Mouse (Mus musculus): ENCODE measurements at regions not wholly inside any gene's neighbourhood (a gene's known extent, or its start where the extent isn't known, plus 50 kb on each side); places are given as distances from the start of the nearest gene placed in this dataset.

- H3K4me3 ChIP-seq (ENCODE audit: low read length), result no peak overlapping the region
- no peak overlapping the region for H3K27ac ChIP-seq (ENCODE audit: low read depth, low read length)
- H3K4me2 ChIP-seq (replicated peaks; ENCODE audit: low read depth, low read length), result no peak overlapping the region
- ATAC-seq (ENCODE audit: low FRiP score, low TSS enrichment), result no peak
- no peaks in the 10 kb centered on the region for H3K36me3 ChIP-seq (ENCODE audit: control insufficient read depth, insufficient read depth, low read length)
- no peak overlapping the region for H3K9ac ChIP-seq (ENCODE audit: low read depth, low read length)
- H3K4me1 ChIP-seq (ENCODE audit: control insufficient read depth, insufficient read depth, low read length), result no peaks in the 10 kb centered on the region
- no peaks in the 10 kb centered on the region for H3K9me3 ChIP-seq (ENCODE audit: control insufficient read depth, low read length)
- no peaks in the 10 kb centered on the region for H3K27me3 ChIP-seq (ENCODE audit: control insufficient read depth, insufficient read depth, low read length)
- 93% methylated on average over 4 of the region's 4 CpGs for WGBS
Measured at GRCm38 (mm10) chr16:77469903-77470302, 132.0 kb downstream of the Gm11146 start.

GRCm38 (mm10) chr16:77469328-77469875 lies 132.5 kb downstream of the Gm11146 start:
- Histone ChIP-seq H3K9me3 (ENCODE audit: control insufficient read depth, low read length) (no peaks in the 10 kb centered on the region), H3K4me2 (replicated peaks; ENCODE audit: low read depth, low read length) (no peak overlapping the region), H3K27me3 (ENCODE audit: control insufficient read depth, insufficient read depth, low read length) (no peaks in the 10 kb centered on the region), H3K9ac (ENCODE audit: low read depth, low read length) (no peak overlapping the region), H3K36me3 (ENCODE audit: control insufficient read depth, insufficient read depth, low read length) (no peaks in the 10 kb centered on the region), H3K4me1 (ENCODE audit: control insufficient read depth, insufficient read depth, low read length) (peaks cover 3% of the 10 kb centered on the region; the same call in 1 of the 2 replicates), H3K27ac (ENCODE audit: low read depth, low read length) (no peak overlapping the region), H3K4me3 (ENCODE audit: low read length) (no peak overlapping the region)
- ATAC-seq (ENCODE audit: low FRiP score, low TSS enrichment), result no peak
- 82% methylated on average over 6 of the region's 6 CpGs for WGBS

GRCm38 (mm10) chr16:77467216-77467615 lies 134.7 kb downstream of the Gm11146 start:
- 93% methylated on average over 12 of the region's 12 CpGs for WGBS
- Histone ChIP-seq H3K4me1 (ENCODE audit: control insufficient read depth, insufficient read depth, low read length) (peaks cover 3% of the 10 kb centered on the region; the same call in 1 of the 2 replicates), H3K4me3 (ENCODE audit: low read length) (no peak overlapping the region), H3K27me3 (ENCODE audit: control insufficient read depth, insufficient read depth, low read length) (no peaks in the 10 kb centered on the region), H3K4me2 (replicated peaks; ENCODE audit: low read depth, low read length) (no peak overlapping the region), H3K9me3 (ENCODE audit: control insufficient read depth, low read length) (no peaks in the 10 kb centered on the region), H3K36me3 (ENCODE audit: control insufficient read depth, insufficient read depth, low read length) (no peaks in the 10 kb centered on the region), H3K27ac (ENCODE audit: low read depth, low read length) (no peak overlapping the region), H3K9ac (ENCODE audit: low read depth, low read length) (no peak overlapping the region)
- no peak for ATAC-seq (ENCODE audit: low FRiP score, low TSS enrichment)

- Histone ChIP-seq H3K4me3 (ENCODE audit: low read length) (no peak overlapping the region), H3K9ac (ENCODE audit: low read depth, low read length) (no peak overlapping the region), H3K9me3 (ENCODE audit: control insufficient read depth, low read length) (no peaks in the 10 kb centered on the region), H3K4me1 (ENCODE audit: control insufficient read depth, insufficient read depth, low read length) (peaks cover 3% of the 10 kb centered on the region; the same call in 1 of the 2 replicates), H3K36me3 (ENCODE audit: control insufficient read depth, insufficient read depth, low read length) (no peaks in the 10 kb centered on the region), H3K27ac (ENCODE audit: low read depth, low read length) (no peak overlapping the region), H3K27me3 (ENCODE audit: control insufficient read depth, insufficient read depth, low read length) (no peaks in the 10 kb centered on the region), H3K4me2 (replicated peaks; ENCODE audit: low read depth, low read length) (no peak overlapping the region)
- WGBS, result 62% methylated on average over 6 of the region's 6 CpGs
- ATAC-seq (ENCODE audit: low FRiP score, low TSS enrichment), result no peak
Measured at GRCm38 (mm10) chr16:77464623-77465022, 137.3 kb downstream of the Gm11146 start.

GRCm38 (mm10) chr16:77461922-77462321 lies 140.0 kb downstream of the Gm11146 start:
- ATAC-seq (ENCODE audit: low FRiP score, low TSS enrichment), result no peak
- no peak overlapping the region for H3K4me3 ChIP-seq (ENCODE audit: low read length)
- no peak overlapping the region for H3K9ac ChIP-seq (ENCODE audit: low read depth, low read length)
- H3K9me3 ChIP-seq (ENCODE audit: control insufficient read depth, low read length), result no peaks in the 10 kb centered on the region
- peaks cover 3% of the 10 kb centered on the region; the same call in 1 of the 2 replicates for H3K4me1 ChIP-seq (ENCODE audit: control insufficient read depth, insufficient read depth, low read length)
- no peak overlapping the region for H3K27ac ChIP-seq (ENCODE audit: low read depth, low read length)
- no peaks in the 10 kb centered on the region for H3K27me3 ChIP-seq (ENCODE audit: control insufficient read depth, insufficient read depth, low read length)
- H3K4me2 ChIP-seq (replicated peaks; ENCODE audit: low read depth, low read length), result no peak overlapping the region
- WGBS, result 49% methylated on average over 3 of the region's 3 CpGs
- H3K36me3 ChIP-seq (ENCODE audit: control insufficient read depth, insufficient read depth, low read length), result no peaks in the 10 kb centered on the region

- Histone ChIP-seq H3K4me1 (ENCODE audit: control insufficient read depth, insufficient read depth, low read length) (peaks cover 3% of the 10 kb centered on the region; the same call in 1 of the 2 replicates), H3K4me3 (ENCODE audit: low read length) (no peak overlapping the region), H3K36me3 (ENCODE audit: control insufficient read depth, insufficient read depth, low read length) (no peaks in the 10 kb centered on the region), H3K27me3 (ENCODE audit: control insufficient read depth, insufficient read depth, low read length) (no peaks in the 10 kb centered on the region), H3K4me2 (replicated peaks; ENCODE audit: low read depth, low read length) (no peak overlapping the region), H3K27ac (ENCODE audit: low read depth, low read length) (no peak overlapping the region), H3K9me3 (ENCODE audit: control insufficient read depth, low read length) (no peaks in the 10 kb centered on the region), H3K9ac (ENCODE audit: low read depth, low read length) (no peak overlapping the region)
- ATAC-seq (ENCODE audit: low FRiP score, low TSS enrichment), result no peak
- 77% methylated on average over 1 of the region's 1 CpGs for WGBS
Measured at GRCm38 (mm10) chr16:77461459-77461858, 140.4 kb downstream of the Gm11146 start.

- H3K4me3 ChIP-seq (ENCODE audit: low read length), result no peak overlapping the region
- no peak overlapping the region for H3K9ac ChIP-seq (ENCODE audit: low read depth, low read length)
- H3K4me2 ChIP-seq (replicated peaks; ENCODE audit: low read depth, low read length), result no peak overlapping the region
- no peaks in the 10 kb centered on the region for H3K27me3 ChIP-seq (ENCODE audit: control insufficient read depth, insufficient read depth, low read length)
- H3K36me3 ChIP-seq (ENCODE audit: control insufficient read depth, insufficient read depth, low read length), result no peaks in the 10 kb centered on the region
- peaks cover 1% of the 10 kb centered on the region; the same call in 1 of the 2 replicates for H3K4me1 ChIP-seq (ENCODE audit: control insufficient read depth, insufficient read depth, low read length)
- WGBS, result 64% methylated on average over 2 of the region's 2 CpGs
- no peak for ATAC-seq (ENCODE audit: low FRiP score, low TSS enrichment)
- no peak overlapping the region for H3K27ac ChIP-seq (ENCODE audit: low read depth, low read length)
- no peaks in the 10 kb centered on the region for H3K9me3 ChIP-seq (ENCODE audit: control insufficient read depth, low read length)
Measured at GRCm38 (mm10) chr16:77459651-77460050, 142.2 kb downstream of the Gm11146 start.

- H3K36me3 ChIP-seq (ENCODE audit: control insufficient read depth, insufficient read depth, low read length), result no peaks in the 10 kb centered on the region
- no peak overlapping the region for H3K4me3 ChIP-seq (ENCODE audit: low read length)
- WGBS, result 90% methylated on average over 6 of the region's 6 CpGs
- H3K27ac ChIP-seq (ENCODE audit: low read depth, low read length), result no peak overlapping the region
- no peaks in the 10 kb centered on the region for H3K4me1 ChIP-seq (ENCODE audit: control insufficient read depth, insufficient read depth, low read length)
- no peak overlapping the region for H3K4me2 ChIP-seq (replicated peaks; ENCODE audit: low read depth, low read length)
- no peak for ATAC-seq (ENCODE audit: low FRiP score, low TSS enrichment)
- no peaks in the 10 kb centered on the region for H3K27me3 ChIP-seq (ENCODE audit: control insufficient read depth, insufficient read depth, low read length)
- H3K9me3 ChIP-seq (ENCODE audit: control insufficient read depth, low read length), result no peaks in the 10 kb centered on the region
- H3K9ac ChIP-seq (ENCODE audit: low read depth, low read length), result no peak overlapping the region
Measured at GRCm38 (mm10) chr16:77444647-77445046, 157.2 kb downstream of the Gm11146 start.

- H3K9me3 ChIP-seq (ENCODE audit: control insufficient read depth, low read length), result no peaks in the 10 kb centered on the region
- H3K4me1 ChIP-seq (ENCODE audit: control insufficient read depth, insufficient read depth, low read length), result no peaks in the 10 kb centered on the region
- no peak overlapping the region for H3K4me3 ChIP-seq (ENCODE audit: low read length)
- no peak overlapping the region for H3K9ac ChIP-seq (ENCODE audit: low read depth, low read length)
- H3K27ac ChIP-seq (ENCODE audit: low read depth, low read length), result no peak overlapping the region
- H3K27me3 ChIP-seq (ENCODE audit: control insufficient read depth, insufficient read depth, low read length), result no peaks in the 10 kb centered on the region
- 32% methylated on average over 4 of the region's 4 CpGs for WGBS
- H3K4me2 ChIP-seq (replicated peaks; ENCODE audit: low read depth, low read length), result no peak overlapping the region
- ATAC-seq (ENCODE audit: low FRiP score, low TSS enrichment), result peak; percentile 87
- no peaks in the 10 kb centered on the region for H3K36me3 ChIP-seq (ENCODE audit: control insufficient read depth, insufficient read depth, low read length)
Measured at GRCm38 (mm10) chr16:77444006-77444405, 157.9 kb downstream of the Gm11146 start.
